Mouse (Mus musculus): ENCODE measurements around the gene Auts2. TPM values are rescaled to one million over a fixed set of nuclear protein-coding genes. Genes with fewer than 3 reads are reported as not detected.

The Auts2 gene
- polyA plus RNA-seq, 1 experiment: 39.0 TPM

DNA sequence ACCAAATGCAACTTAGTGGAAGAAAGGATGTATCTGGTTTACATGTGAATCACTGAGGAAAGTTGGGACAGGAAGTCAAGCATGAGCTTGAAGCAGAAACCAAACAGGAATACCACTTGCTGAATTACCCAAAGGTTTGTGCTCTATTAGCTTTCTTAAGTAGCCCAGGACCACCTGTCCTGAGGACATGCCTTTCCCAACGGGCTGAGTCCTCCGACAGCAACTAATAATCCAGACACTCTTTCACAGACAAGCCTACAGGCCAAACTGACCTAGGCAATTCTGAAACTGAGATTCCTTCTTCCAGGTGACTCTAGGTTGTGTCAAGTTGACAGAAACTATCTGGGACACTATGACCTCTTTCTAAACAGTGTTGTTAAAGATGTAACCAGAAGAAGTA lies 44.2 kb downstream of the Auts2 start:
- no peak overlapping the region for H3K4me3 ChIP-seq (replicated peaks; ENCODE audit: insufficient read depth, low read depth, low read length)
- no peak for DNase-seq
- H3K27ac ChIP-seq (ENCODE audit: insufficient read depth, low read length): no peak overlapping the region
- WGBS: 88% methylated on average over 2 of the region's 2 CpGs
- peaks cover 7% of the 10 kb centered on the region for H3K4me1 ChIP-seq (ENCODE audit: control insufficient read depth, insufficient read depth, low read length)
- no peaks in the 10 kb centered on the region for H3K27me3 ChIP-seq (ENCODE audit: control insufficient read depth, insufficient read depth, low read length)
- TF ChIP-seq POLR2A (IDR thresholded peaks at IDR 0.05; ENCODE audit: borderline replicate concordance, insufficient read depth, low read length): no peak
- no peak for TF ChIP-seq CTCF (IDR thresholded peaks at IDR 0.05; ENCODE audit: borderline replicate concordance, insufficient read depth, low read depth, low read length)

DNA sequence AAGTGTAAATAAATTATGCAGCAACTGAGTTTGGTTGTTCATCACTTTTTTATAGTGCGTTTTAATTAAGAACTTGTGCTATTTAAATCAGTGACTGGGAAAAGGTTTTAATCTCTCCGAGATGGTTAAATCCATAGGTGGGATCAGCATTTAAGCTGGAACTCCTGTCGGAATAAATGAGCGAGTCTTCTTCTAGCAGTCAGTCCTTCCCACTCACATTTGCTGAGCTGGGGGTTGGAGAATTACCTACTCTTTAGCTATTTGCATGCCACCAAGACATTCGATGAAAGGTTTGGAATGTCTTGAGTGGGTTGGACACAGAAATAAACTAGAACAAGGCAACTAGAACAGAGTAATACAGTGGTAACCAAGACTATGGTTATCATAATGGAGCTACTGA lies 45.1 kb downstream of the Auts2 start:
- no peak overlapping the region for H3K4me3 ChIP-seq (replicated peaks; ENCODE audit: insufficient read depth, low read depth, low read length)
- WGBS: 95% methylated on average over 5 of the region's 5 CpGs
- H3K4me1 ChIP-seq (ENCODE audit: control insufficient read depth, insufficient read depth, low read length): peaks cover 7% of the 10 kb centered on the region
- no peak overlapping the region for H3K27ac ChIP-seq (ENCODE audit: insufficient read depth, low read length)
- TF ChIP-seq POLR2A (IDR thresholded peaks at IDR 0.05; ENCODE audit: borderline replicate concordance, insufficient read depth, low read length) (no peak), CTCF (IDR thresholded peaks at IDR 0.05; ENCODE audit: borderline replicate concordance, insufficient read depth, low read depth, low read length) (no peak)
- no peak for DNase-seq
- H3K27me3 ChIP-seq (ENCODE audit: control insufficient read depth, insufficient read depth, low read length): no peaks in the 10 kb centered on the region

DNA sequence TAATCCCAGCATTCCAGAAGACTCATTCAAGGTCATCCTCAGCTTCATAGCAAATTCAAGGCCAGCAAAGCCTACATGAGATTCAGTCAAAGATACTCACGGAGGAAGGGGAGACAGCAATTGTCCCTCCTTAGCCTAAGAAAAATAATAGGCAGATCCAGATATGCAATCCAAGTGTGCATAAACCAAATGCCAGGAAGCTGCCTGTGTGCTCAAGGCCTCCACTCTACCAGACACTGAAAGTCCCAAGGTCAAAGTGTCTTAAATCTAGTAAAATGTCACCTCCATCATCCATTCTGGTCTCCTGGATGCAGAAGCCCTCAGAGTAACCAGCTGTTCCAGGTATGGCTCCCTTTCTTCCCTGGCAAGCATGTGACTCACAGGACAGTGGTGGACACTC lies 50.4 kb downstream of the Auts2 start:
- TF ChIP-seq POLR2A (IDR thresholded peaks at IDR 0.05; ENCODE audit: borderline replicate concordance, insufficient read depth, low read length) (no peak), CTCF (IDR thresholded peaks at IDR 0.05; ENCODE audit: borderline replicate concordance, insufficient read depth, low read depth, low read length) (no peak)
- H3K27me3 ChIP-seq (ENCODE audit: control insufficient read depth, insufficient read depth, low read length): no peaks in the 10 kb centered on the region
- H3K27ac ChIP-seq (ENCODE audit: insufficient read depth, low read length): no peak overlapping the region
- H3K4me3 ChIP-seq (replicated peaks; ENCODE audit: insufficient read depth, low read depth, low read length): no peak overlapping the region
- 95% methylated on average over 1 of the region's 1 CpGs for WGBS
- DNase-seq: no peak
- peaks cover 22% of the 10 kb centered on the region for H3K4me1 ChIP-seq (ENCODE audit: control insufficient read depth, insufficient read depth, low read length)

DNA sequence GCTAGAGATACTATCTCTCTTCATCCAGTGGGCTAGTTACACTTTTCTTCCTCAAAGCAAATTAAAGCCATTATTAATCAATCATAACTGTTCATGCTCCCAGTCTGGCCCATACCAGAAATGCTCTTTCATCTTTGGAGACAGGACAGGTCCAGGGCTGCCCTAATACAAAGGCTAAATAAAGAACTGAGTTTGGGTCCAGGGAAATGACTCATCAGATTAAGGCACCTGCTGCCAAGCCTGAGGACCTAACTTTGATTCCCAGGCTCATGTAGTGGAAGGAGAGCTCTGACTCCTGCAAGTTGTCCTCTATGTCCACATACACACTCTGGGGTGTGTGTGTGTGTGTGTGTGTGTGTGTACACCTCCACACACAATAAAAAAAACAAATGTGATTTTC lies 51.1 kb downstream of the Auts2 start:
- H3K4me3 ChIP-seq (replicated peaks; ENCODE audit: insufficient read depth, low read depth, low read length): no peak overlapping the region
- peaks cover 22% of the 10 kb centered on the region for H3K4me1 ChIP-seq (ENCODE audit: control insufficient read depth, insufficient read depth, low read length)
- TF ChIP-seq POLR2A (IDR thresholded peaks at IDR 0.05; ENCODE audit: borderline replicate concordance, insufficient read depth, low read length) (no peak), CTCF (IDR thresholded peaks at IDR 0.05; ENCODE audit: borderline replicate concordance, insufficient read depth, low read depth, low read length) (no peak)
- peak; percentile 56 to 87 for DNase-seq
- no peaks in the 10 kb centered on the region for H3K27me3 ChIP-seq (ENCODE audit: control insufficient read depth, insufficient read depth, low read length)
- H3K27ac ChIP-seq (ENCODE audit: insufficient read depth, low read length): no peak overlapping the region

DNA sequence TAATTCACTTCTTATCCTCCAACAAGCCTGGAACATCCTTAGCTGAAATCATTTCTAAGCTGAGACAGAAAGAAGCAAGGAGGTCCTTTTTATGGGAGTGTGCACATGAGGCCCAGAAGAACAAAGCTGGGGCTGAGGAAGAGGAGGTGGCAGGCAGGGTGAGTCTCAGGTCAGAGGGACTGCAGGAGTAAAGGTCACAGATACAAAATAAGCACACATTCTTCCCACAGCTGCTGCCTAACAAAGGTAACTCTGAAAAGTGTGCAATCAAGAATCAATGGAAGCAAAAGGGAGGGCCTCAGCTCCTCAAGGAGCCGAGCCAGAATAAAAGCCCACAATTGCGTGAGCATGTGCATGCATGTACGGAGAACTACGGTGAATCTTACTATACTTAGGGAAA lies 51.6 kb downstream of the Auts2 start:
- Histone ChIP-seq H3K27ac (ENCODE audit: insufficient read depth, low read length) (no peak overlapping the region), H3K4me3 (replicated peaks; ENCODE audit: insufficient read depth, low read depth, low read length) (no peak overlapping the region), H3K27me3 (ENCODE audit: control insufficient read depth, insufficient read depth, low read length) (no peaks in the 10 kb centered on the region), H3K4me1 (ENCODE audit: control insufficient read depth, insufficient read depth, low read length) (peaks cover 22% of the 10 kb centered on the region)
- WGBS: 87% methylated on average over 4 of the region's 4 CpGs
- TF ChIP-seq POLR2A (IDR thresholded peaks at IDR 0.05; ENCODE audit: borderline replicate concordance, insufficient read depth, low read length) (no peak), CTCF (IDR thresholded peaks at IDR 0.05; ENCODE audit: borderline replicate concordance, insufficient read depth, low read depth, low read length) (no peak)
- no peak for DNase-seq

DNA sequence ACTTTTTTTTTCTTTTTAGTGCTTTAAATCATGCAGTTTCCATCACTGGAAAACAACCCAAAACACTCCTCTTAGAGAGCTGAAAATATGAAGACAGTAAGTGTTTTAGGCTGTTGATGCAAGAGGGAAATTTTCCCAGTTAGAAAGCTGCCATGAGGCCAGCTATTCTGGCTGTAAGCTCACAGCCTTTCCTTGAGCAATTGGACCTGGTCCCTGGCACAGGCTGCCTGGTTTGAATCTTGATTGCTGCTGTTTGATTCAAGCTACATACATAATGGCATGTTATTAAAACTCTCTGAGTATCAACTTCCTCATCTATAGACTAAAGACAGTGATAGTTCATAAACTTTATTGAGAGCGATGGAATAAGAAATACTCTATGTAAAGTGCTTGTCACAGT lies 52.8 kb downstream of the Auts2 start:
- Histone ChIP-seq H3K4me1 (ENCODE audit: control insufficient read depth, insufficient read depth, low read length) (peaks cover 28% of the 10 kb centered on the region), H3K4me3 (replicated peaks; ENCODE audit: insufficient read depth, low read depth, low read length) (no peak overlapping the region), H3K27ac (ENCODE audit: insufficient read depth, low read length) (no peak overlapping the region), H3K27me3 (ENCODE audit: control insufficient read depth, insufficient read depth, low read length) (no peaks in the 10 kb centered on the region)
- no peak for TF ChIP-seq POLR2A (IDR thresholded peaks at IDR 0.05; ENCODE audit: borderline replicate concordance, insufficient read depth, low read length)
- no peak for TF ChIP-seq CTCF (IDR thresholded peaks at IDR 0.05; ENCODE audit: borderline replicate concordance, insufficient read depth, low read depth, low read length)
- WGBS: 100% methylated on average over 1 of the region's 1 CpGs
- peak; percentile 54 to 75 for DNase-seq

DNA sequence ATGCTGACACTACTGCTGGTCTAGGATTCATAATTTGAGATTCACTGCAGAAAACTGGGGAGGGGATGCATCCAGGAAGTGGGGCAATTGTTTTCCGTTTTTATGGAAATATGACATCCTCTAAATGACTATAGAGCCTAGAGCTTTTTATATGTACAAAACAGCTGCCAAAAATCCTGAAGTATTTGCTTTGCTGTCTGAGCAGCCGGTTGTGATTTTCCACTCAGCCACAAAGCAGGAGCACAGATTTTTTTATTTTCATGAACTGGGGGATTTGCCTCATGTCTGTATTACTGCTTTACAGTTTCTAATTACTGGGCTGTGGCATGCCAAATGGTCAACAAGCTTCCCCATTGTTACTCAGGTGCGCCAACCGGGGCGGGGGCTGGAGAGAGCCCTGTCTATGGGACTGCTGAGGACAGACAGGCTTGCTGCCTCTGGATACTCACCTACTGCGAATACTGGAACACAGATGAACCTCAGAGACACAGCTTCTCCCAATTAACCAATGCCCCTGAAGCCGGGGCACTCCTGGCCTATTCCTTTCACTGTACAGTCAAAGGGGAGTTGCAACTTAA lies 53.3 kb downstream of the Auts2 start:
- Histone ChIP-seq H3K4me3 (replicated peaks; ENCODE audit: insufficient read depth, low read depth, low read length) (no peak overlapping the region), H3K27me3 (ENCODE audit: control insufficient read depth, insufficient read depth, low read length) (no peaks in the 10 kb centered on the region), H3K4me1 (ENCODE audit: control insufficient read depth, insufficient read depth, low read length) (peaks cover 28% of the 10 kb centered on the region), H3K27ac (ENCODE audit: insufficient read depth, low read length) (no peak overlapping the region)
- peak; percentile 24 to 32 for DNase-seq
- TF ChIP-seq CTCF (IDR thresholded peaks at IDR 0.05; ENCODE audit: borderline replicate concordance, insufficient read depth, low read depth, low read length) (no peak), POLR2A (IDR thresholded peaks at IDR 0.05; ENCODE audit: borderline replicate concordance, insufficient read depth, low read length) (no peak)
- WGBS: 67% methylated on average over 7 of the region's 7 CpGs

DNA sequence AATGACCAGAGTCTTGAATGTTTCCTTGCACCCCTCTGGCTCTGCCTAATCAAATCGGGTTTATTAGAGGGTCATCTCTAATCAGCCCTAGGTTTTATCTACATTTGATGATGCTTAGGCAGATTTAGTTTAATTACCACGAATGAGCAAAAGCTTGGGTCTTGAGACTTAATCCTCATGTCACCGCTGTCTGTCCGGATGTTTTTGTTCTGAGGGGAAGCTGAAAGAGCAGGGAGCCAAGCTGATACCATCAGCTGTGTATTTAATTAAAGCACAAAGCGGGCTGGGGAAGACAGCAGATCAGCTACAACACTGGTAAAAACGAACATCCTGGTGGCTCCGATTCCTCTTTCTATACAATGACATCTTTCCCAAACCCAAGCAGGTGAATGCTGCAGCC lies 56.3 kb downstream of the Auts2 start:
- TF ChIP-seq POLR2A (IDR thresholded peaks at IDR 0.05; ENCODE audit: borderline replicate concordance, insufficient read depth, low read length) (no peak), CTCF (IDR thresholded peaks at IDR 0.05; ENCODE audit: borderline replicate concordance, insufficient read depth, low read depth, low read length) (no peak)
- DNase-seq: no peak
- Histone ChIP-seq H3K27me3 (ENCODE audit: control insufficient read depth, insufficient read depth, low read length) (no peaks in the 10 kb centered on the region), H3K4me3 (replicated peaks; ENCODE audit: insufficient read depth, low read depth, low read length) (no peak overlapping the region), H3K27ac (ENCODE audit: insufficient read depth, low read length) (no peak overlapping the region), H3K4me1 (ENCODE audit: control insufficient read depth, insufficient read depth, low read length) (peaks cover 27% of the 10 kb centered on the region)
- WGBS: 87% methylated on average over 7 of the region's 7 CpGs

Data from cerebellum, adult 2 months (tissue).